Mouse (Mus musculus) intestine, postnatal 0 days (tissue): ENCODE data around the gene Trmt1. TPM values are rescaled to one million over a fixed set of nuclear protein-coding genes. Genes with fewer than 3 reads are reported as not detected.
A peak's percentile ranks its signal among the peaks of the same experiment; 100 is the strongest.
"Not testable (repeated sequence)": the region's sequence is repeated elsewhere in the genome, so short reads cannot be mapped to it uniquely, and the experiment has no call there.

Experiments used
- ATAC-seq: fragments of 200-750 bp; cut with Nextera tagmentation; 2 replicates; pipeline ENCODE4 v1.8.0; 2017; ENCODE audit warnings: mild to moderate bottlenecking, moderate TSS enrichment, moderate library complexity
- H3K27ac ChIP-seq: fragments of 300-500 bp; sonication (generic); 2 replicates; pipeline ENCODE4 v1.5.1; 2014; ENCODE audit warnings: mild to moderate bottlenecking, low read depth, low read length, moderate library complexity
- H3K27me3 ChIP-seq: fragments of 300-500 bp; sonication (generic); replicated peaks from 2 replicates; pipeline ENCODE4 v1.6.1; 2014; ENCODE audit warnings: low read length, mixed read lengths; ENCODE audit not compliant: control insufficient read depth, insufficient read depth
- H3K36me3 ChIP-seq: fragments of 300-500 bp; sonication (generic); 2 replicates; pipeline ENCODE4 v1.6.1; 2014; ENCODE audit warnings: mild to moderate bottlenecking, moderate library complexity; ENCODE audit not compliant: control insufficient read depth, insufficient read depth
- H3K4me1 ChIP-seq: fragments of 300-500 bp; sonication (generic); replicated peaks from 2 replicates; pipeline ENCODE4 v1.6.1; 2014; ENCODE audit warnings: antibody characterized with exemption, low read length, mixed read lengths; ENCODE audit not compliant: control insufficient read depth, insufficient read depth
- H3K4me2 ChIP-seq: fragments of 300-500 bp; sonication (generic); replicated peaks from 2 replicates; pipeline ENCODE4 v1.6.1; 2014; ENCODE audit warnings: low read depth, mild to moderate bottlenecking, moderate library complexity
- H3K4me3 ChIP-seq: fragments of 300-500 bp; sonication (generic); 2 replicates; pipeline ENCODE4 v1.5.1; 2014; ENCODE audit warnings: low read depth, low read length
- H3K9ac ChIP-seq: fragments of 300-500 bp; sonication (generic); 2 replicates; pipeline ENCODE4 v1.6.1; 2014; ENCODE audit warnings: mild to moderate bottlenecking, low read depth, low read length
- H3K9me3 ChIP-seq: fragments of 300-500 bp; sonication (generic); 2 replicates; pipeline ENCODE4 v1.6.1; 2016; ENCODE audit warnings: mixed run types; ENCODE audit not compliant: control insufficient read depth
- CTCF ChIP-seq: sonication (generic); IDR thresholded peaks from 2 replicates; pipeline ENCODE4 v1.5.1; 2016; ENCODE audit warnings: low read depth, mild to moderate bottlenecking, control low read depth, antibody characterized with exemption, moderate library complexity
- WGBS: fragments of 180-500 bp; shearing (Covaris S2); extraction: QIAGEN DNeasy Blood & Tissue Kit; methylation state at CpG from one replicate; pipeline ENCODE4 v1.1.7; 2014; 5-methylcytosine and 5-hydroxymethylcytosine counted together
- polyA plus RNA-seq: library from polyadenylated mRNA; unstranded; fragments of >200 nt; fragmentation: Nextera tagmentation; extraction: Ambion mirVana; gene quantifications from 2 replicates; pipeline ENCODE4 v1.2.1, GENCODE M21; 2015

Gene Trmt1
- polyA plus RNA-seq, 1 experiment from 2014 or later = 22.3 TPM

GRCm38 (mm10) chr8:84668731-84669485, 17.2 kb upstream of the Trmt1 start:
- H3K4me2 ChIP-seq = no peak overlapping the region
- H3K27me3 ChIP-seq = no peaks in the 10 kb centered on the region
- H3K9ac ChIP-seq = no peak overlapping the region
- no peak for ATAC-seq
- H3K27ac ChIP-seq = no peak overlapping the region
- no peaks in the 10 kb centered on the region for H3K9me3 ChIP-seq
- peaks cover 18% of the 10 kb centered on the region; the same call in 1 of the 2 replicates for H3K36me3 ChIP-seq
- WGBS = 67% methylated on average over 6 of the region's 6 CpGs
- no peak overlapping the region for H3K4me3 ChIP-seq
- TF ChIP-seq CTCF = 0 out of 2 replicates have a peak, but pooled peaks have one; percentile 2
- H3K4me1 ChIP-seq = 0 out of 2 replicates have a peak, but pooled peaks cover 2% of the 10 kb centered on the region

GRCm38 (mm10) chr8:84670295-84671006, 15.7 kb upstream of the Trmt1 start:
- H3K4me2 ChIP-seq, H3K9me3 ChIP-seq, H3K9ac ChIP-seq, H3K4me1 ChIP-seq, H3K27me3 ChIP-seq, H3K4me3 ChIP-seq: not testable (repeated sequence)
- H3K27ac ChIP-seq = peak overlapping the region; percentile 74
- 41% methylated on average over 5 of the region's 5 CpGs for WGBS
- H3K36me3 ChIP-seq = peaks cover 30% of the 10 kb centered on the region
- peak; percentile 87 for ATAC-seq

- no peak overlapping the region for H3K4me3 ChIP-seq
- WGBS = 85% methylated on average over 5 of the region's 5 CpGs
Observed at GRCm38 (mm10) chr8:84677305-84677704, 8.8 kb upstream of the Trmt1 start.

DNA sequence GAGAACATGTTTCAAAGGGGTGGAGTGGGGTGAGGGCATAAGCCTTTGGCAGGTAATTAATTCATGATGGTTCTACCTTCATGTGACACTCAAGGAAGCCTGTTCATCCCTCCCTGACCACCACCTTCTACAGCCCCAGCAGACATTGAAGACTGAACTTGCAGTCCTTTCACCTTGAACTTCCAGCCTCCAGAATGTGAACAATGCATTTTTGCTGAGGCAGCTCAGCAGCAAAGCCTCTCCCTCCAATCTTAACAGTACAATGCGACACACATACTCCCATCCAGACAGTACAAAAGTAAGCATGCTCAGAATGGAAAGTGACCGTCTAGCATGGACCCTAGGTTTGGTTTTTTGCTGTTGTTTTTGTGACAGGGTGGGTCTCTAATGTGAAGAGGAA, 4.6 kb upstream of the Trmt1 start:
- no peak for ATAC-seq
- Histone ChIP-seq H3K4me1 (peaks cover 11% of the 10 kb centered on the region), H3K27ac (no peak overlapping the region), H3K4me2 (no peak overlapping the region), H3K9ac (no peak overlapping the region), H3K27me3 (no peaks in the 10 kb centered on the region), H3K4me3 (no peak overlapping the region), H3K36me3 (peaks cover 8% of the 10 kb centered on the region), H3K9me3 (no peaks in the 10 kb centered on the region)
- 73% methylated on average over 2 of the region's 2 CpGs for WGBS
- TF ChIP-seq CTCF = no peak

More at GRCm38 (mm10) chr8:84677305-84677704, 8.8 kb upstream of the Trmt1 start:
- no peak for ATAC-seq
- Histone ChIP-seq H3K27me3 (no peaks in the 10 kb centered on the region), H3K36me3 (peaks cover 37% of the 10 kb centered on the region), H3K27ac (no peak overlapping the region), H3K4me2 (no peak overlapping the region), H3K9me3 (no peaks in the 10 kb centered on the region), H3K4me1 (no peaks in the 10 kb centered on the region), H3K9ac (no peak overlapping the region)
- no peak for TF ChIP-seq CTCF

DNA sequence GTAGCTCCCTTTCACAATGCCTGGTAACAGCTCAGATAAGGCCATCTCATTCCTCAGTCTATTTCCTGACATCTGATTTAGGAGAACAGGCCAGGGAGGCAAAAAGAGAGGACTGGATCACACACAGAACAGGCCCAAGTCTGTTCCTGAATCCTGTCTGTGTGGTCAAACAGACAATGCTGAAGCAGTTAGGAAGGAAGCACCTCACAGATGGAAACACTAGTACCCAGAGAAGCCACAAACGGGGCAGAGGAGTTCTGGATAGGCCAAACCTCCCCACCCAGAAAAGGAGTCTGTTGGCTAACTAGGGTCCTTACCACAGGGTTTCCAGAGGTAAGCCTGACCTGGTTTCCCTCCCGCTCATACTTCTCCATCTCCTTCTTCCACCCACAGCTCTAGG, 3.9 kb upstream of the Trmt1 start:
- WGBS = 82% methylated on average over 2 of the region's 2 CpGs
- ATAC-seq = no peak
- H3K4me3 ChIP-seq = no peak overlapping the region
- no peak for TF ChIP-seq CTCF
- no peaks in the 10 kb centered on the region for H3K27me3 ChIP-seq
- peaks cover 6% of the 10 kb centered on the region for H3K36me3 ChIP-seq
- H3K9me3 ChIP-seq = no peaks in the 10 kb centered on the region
- H3K9ac ChIP-seq = no peak overlapping the region
- peaks cover 12% of the 10 kb centered on the region for H3K4me1 ChIP-seq
- H3K27ac ChIP-seq = no peak overlapping the region
- H3K4me2 ChIP-seq = no peak overlapping the region

GRCm38 (mm10) chr8:84684537-84684936, 1.6 kb upstream of the Trmt1 start:
- ATAC-seq = no peak
- Histone ChIP-seq H3K9me3 (no peaks in the 10 kb centered on the region), H3K4me3 (no peak overlapping the region), H3K36me3 (peaks cover 6% of the 10 kb centered on the region), H3K9ac (no peak overlapping the region), H3K27ac (no peak overlapping the region), H3K4me1 (peaks cover 12% of the 10 kb centered on the region), H3K4me2 (no peak overlapping the region), H3K27me3 (no peaks in the 10 kb centered on the region)
- 64% methylated on average over 3 of the region's 3 CpGs for WGBS
- TF ChIP-seq CTCF = no peak
